Mouse (Mus musculus) lung, embryonic 14.5 days (tissue): ENCODE results near the gene Cdcp2. TPM values are rescaled to one million over a fixed set of nuclear protein-coding genes. Genes with fewer than 3 reads are reported as not detected.

Experiments
- ATAC-seq: fragments of 200-750 bp; cut with Nextera tagmentation; 2 replicates; pipeline ENCODE4 v1.8.0; 2017; ENCODE audit warnings: mild to moderate bottlenecking, moderate TSS enrichment, moderate library complexity; ENCODE audit not compliant: insufficient read depth
- DNase-seq: peaks from one replicate; pipeline ENCODE4 v3.0.0-alpha.2; 2015
- H3K27ac ChIP-seq: fragments of 300-500 bp; sonication (generic); 2 replicates; pipeline ENCODE4 v1.5.1; 2014; ENCODE audit warnings: low read depth, mild to moderate bottlenecking, moderate library complexity
- H3K27me3 ChIP-seq: fragments of 300-500 bp; sonication (generic); 2 replicates; pipeline ENCODE4 v1.6.1; 2014; ENCODE audit warnings: low read length, control low read depth; ENCODE audit not compliant: insufficient read depth
- H3K36me3 ChIP-seq: fragments of 300-500 bp; sonication (generic); 2 replicates; pipeline ENCODE4 v1.6.1; 2014; ENCODE audit warnings: control low read depth; ENCODE audit not compliant: insufficient read depth
- H3K4me1 ChIP-seq: fragments of 300-500 bp; sonication (generic); 2 replicates; pipeline ENCODE4 v1.6.1; 2014; ENCODE audit warnings: antibody characterized with exemption, control low read depth; ENCODE audit not compliant: insufficient read depth
- H3K4me2 ChIP-seq: fragments of 300-500 bp; sonication (generic); 2 replicates; pipeline ENCODE4 v1.6.1; 2014; ENCODE audit warnings: mild to moderate bottlenecking
- H3K4me3 ChIP-seq: fragments of 300-500 bp; sonication (generic); 2 replicates; pipeline ENCODE4 v1.5.1; 2014; ENCODE audit warnings: low read depth, low read length
- H3K9ac ChIP-seq: fragments of 300-500 bp; sonication (generic); 2 replicates; pipeline ENCODE4 v1.6.1; 2014
- H3K9me3 ChIP-seq: fragments of 300-500 bp; sonication (generic); 2 replicates; pipeline ENCODE4 v1.6.1; 2016; ENCODE audit warnings: low read depth, low read length, control low read depth
- CTCF ChIP-seq: IDR thresholded peaks from 2 replicates; pipeline ENCODE4 v1.5.1; 2016; ENCODE audit warnings: antibody characterized with exemption, low read depth
- WGBS: fragments of 180-500 bp; shearing (Covaris S2); extraction: QIAGEN DNeasy Blood & Tissue Kit; methylation state at CpG from one replicate; pipeline ENCODE4 v1.1.7; 2014; 5-methylcytosine and 5-hydroxymethylcytosine counted together
- polyA plus RNA-seq: library from polyadenylated mRNA; unstranded; fragments of >200 nt; fragmentation: Nextera tagmentation; extraction: Ambion mirVana; gene quantifications from 2 replicates; pipeline ENCODE4 v1.2.1, GENCODE M21; 2014

Gene Cdcp2
- polyA plus RNA-seq, 1 experiment from 2014 or later = not detected

DNA sequence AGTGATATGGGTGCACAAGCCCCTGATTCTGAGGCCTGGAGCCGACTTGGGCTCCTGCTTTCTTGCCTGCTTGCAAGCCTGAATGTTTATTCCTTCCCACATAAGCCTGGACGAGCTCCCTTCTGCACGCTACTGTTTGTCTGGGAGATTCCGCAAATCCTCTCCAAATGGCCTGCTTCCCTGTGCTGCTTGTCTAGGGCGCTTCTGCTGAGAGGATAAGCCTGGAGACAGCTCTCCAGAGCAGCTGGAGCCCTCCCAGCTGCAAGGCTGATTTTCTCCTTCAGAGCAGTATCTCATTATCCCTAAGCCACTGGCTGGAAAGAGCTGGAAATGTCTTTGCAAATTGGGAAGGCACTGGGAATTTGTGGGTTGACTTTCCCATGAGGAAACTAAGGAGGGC lies 21.2 kb upstream of the Cdcp2 start:
- Histone ChIP-seq H3K9me3 (no peaks in the 10 kb centered on the region), H3K27ac (no peak overlapping the region), H3K4me1 (no peaks in the 10 kb centered on the region), H3K27me3 (no peaks in the 10 kb centered on the region), H3K4me3 (no peak overlapping the region), H3K36me3 (no peaks in the 10 kb centered on the region), H3K9ac (no peak overlapping the region), H3K4me2 (no peak overlapping the region)
- DNase-seq (no peak), ATAC-seq (no peak)
- TF ChIP-seq CTCF = no peak
- 48% methylated on average over 5 of the region's 5 CpGs for WGBS

DNA sequence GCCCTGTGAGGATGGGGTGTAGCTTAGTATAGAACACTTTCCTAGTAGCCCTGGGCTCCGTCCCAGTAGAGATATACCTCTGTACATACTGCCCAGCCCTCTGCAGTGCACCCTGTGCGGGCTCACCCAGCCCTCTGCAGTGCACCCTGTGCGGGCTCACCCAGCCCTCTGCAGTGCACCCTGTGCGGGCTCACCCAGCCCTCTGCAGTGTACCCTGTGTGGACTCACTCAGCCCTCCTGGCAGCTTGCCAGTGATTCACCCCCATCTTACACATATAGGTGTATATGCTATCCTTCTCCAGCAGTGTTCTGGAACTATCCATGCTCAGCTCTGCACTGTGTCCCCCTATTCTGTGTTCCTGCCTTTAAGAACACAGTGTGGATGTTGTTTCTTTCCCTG lies 17.8 kb upstream of the Cdcp2 start:
- H3K9ac ChIP-seq = no peak overlapping the region
- no peak overlapping the region for H3K4me3 ChIP-seq
- H3K9me3 ChIP-seq = no peaks in the 10 kb centered on the region
- H3K4me2 ChIP-seq = no peak overlapping the region
- no peaks in the 10 kb centered on the region for H3K36me3 ChIP-seq
- no peak for ATAC-seq
- no peaks in the 10 kb centered on the region for H3K27me3 ChIP-seq
- DNase-seq = no peak
- H3K27ac ChIP-seq = no peak overlapping the region
- 73% methylated on average over 4 of the region's 4 CpGs for WGBS
- no peaks in the 10 kb centered on the region for H3K4me1 ChIP-seq
- no peak for TF ChIP-seq CTCF

DNA sequence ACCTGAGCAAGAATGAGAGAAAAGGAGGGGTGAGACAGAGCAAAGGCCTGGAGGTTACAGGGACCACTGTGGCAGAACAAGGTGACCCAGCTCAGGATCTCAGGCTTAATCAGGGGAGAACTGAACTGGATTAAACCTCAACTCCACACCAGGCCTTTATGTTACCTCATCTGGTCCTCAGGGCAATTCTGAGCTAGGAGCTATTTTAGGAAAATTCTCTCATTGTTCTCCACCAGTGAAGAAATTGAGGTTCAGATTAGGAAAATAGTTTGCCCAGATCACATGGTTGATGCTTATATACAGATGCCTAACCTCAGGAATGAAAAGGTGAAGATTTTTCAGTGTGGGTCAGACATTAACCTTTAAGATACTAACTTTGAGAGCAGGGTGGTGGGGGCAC lies 17.0 kb upstream of the Cdcp2 start:
- Histone ChIP-seq H3K4me1 (no peaks in the 10 kb centered on the region), H3K36me3 (no peaks in the 10 kb centered on the region), H3K27ac (no peak overlapping the region), H3K4me2 (no peak overlapping the region), H3K9ac (no peak overlapping the region), H3K27me3 (no peaks in the 10 kb centered on the region), H3K4me3 (no peak overlapping the region), H3K9me3 (no peaks in the 10 kb centered on the region)
- ATAC-seq = no peak
- no peak for TF ChIP-seq CTCF
- no peak for DNase-seq

DNA sequence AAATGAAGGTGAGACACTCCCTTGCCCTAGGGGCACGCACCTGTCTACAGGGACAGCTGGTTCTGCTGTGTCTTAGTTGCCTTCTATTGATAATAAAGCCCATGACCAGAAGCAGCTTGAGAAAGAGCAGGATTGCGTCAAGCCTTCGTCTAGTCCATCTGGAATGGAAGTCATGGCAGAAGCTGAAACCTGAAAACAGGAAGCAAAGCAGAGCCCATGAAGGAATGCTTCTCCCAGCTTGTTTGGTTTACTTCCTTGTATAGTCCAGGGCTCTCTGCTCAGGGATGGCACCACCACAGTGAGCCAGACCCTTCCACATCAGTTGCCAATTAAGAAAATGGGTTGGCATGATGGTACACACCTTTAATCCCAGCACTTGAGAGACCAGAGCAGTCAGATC lies 14.5 kb upstream of the Cdcp2 start:
- Histone ChIP-seq H3K4me3 (no peak overlapping the region), H3K9me3 (no peaks in the 10 kb centered on the region), H3K9ac (no peak overlapping the region), H3K4me2 (no peak overlapping the region), H3K27me3 (no peaks in the 10 kb centered on the region), H3K27ac (no peak overlapping the region), H3K4me1 (no peaks in the 10 kb centered on the region), H3K36me3 (no peaks in the 10 kb centered on the region)
- no peak for DNase-seq
- ATAC-seq = no peak
- TF ChIP-seq CTCF = no peak
- 79% methylated on average over 3 of the region's 3 CpGs for WGBS

DNA sequence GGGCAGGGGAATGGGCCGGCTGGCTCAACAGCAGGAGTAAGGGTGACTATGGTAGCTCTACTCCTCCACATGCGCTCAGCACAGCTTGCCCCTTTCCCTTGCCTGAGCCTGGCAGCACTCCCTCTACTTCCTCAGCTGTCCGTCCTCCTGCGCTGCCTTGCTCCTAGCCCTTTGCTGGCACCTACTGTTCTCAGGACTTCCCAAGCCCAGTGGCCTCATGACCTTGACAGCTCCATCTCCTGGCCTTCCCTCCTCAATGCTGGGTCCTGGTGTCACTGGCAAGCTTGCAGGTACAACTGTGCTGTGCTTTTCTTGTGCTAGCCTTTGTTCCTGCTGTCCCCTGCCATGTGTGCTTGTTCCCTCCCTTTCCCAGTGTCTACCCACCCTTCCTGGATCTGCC lies 13.6 kb upstream of the Cdcp2 start:
- no peak for ATAC-seq

DNA sequence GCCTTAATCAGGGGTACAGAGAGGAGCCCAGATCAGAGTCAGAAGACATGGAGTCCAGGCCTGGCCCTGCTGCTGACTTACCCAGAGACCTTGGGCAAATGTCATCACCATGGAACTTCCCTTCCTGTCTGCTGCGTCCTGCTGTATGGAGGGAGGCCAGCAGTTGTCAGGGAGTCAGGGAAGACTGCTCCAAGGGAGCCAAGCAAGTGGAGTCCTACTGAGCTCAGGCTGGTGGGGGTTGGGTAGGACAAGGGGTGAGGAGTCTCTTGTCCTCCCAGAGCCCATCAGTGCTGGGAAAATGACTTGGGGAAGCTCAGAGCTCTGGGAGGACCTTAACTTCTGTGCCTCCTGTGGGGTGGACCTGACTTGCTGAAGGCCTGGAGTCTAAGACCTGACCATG lies 12.3 kb upstream of the Cdcp2 start:
- Histone ChIP-seq H3K4me3 (no peak overlapping the region), H3K9me3 (no peaks in the 10 kb centered on the region), H3K4me2 (no peak overlapping the region), H3K27ac (no peak overlapping the region), H3K4me1 (no peaks in the 10 kb centered on the region), H3K9ac (no peak overlapping the region), H3K36me3 (no peaks in the 10 kb centered on the region), H3K27me3 (no peaks in the 10 kb centered on the region)
- ATAC-seq (no peak), DNase-seq (no peak)
- TF ChIP-seq CTCF = no peak
- WGBS = 24% methylated on average over 1 of the region's 1 CpGs

More for the DNA sequence above, 13.6 kb upstream of the Cdcp2 start:
- Histone ChIP-seq H3K4me2 (no peak overlapping the region), H3K4me3 (no peak overlapping the region), H3K36me3 (no peaks in the 10 kb centered on the region), H3K9me3 (no peaks in the 10 kb centered on the region), H3K27me3 (no peaks in the 10 kb centered on the region), H3K27ac (no peak overlapping the region), H3K4me1 (no peaks in the 10 kb centered on the region), H3K9ac (no peak overlapping the region)
- TF ChIP-seq CTCF = no peak
- no peak for DNase-seq
- WGBS = 68% methylated on average over 4 of the region's 4 CpGs

DNA sequence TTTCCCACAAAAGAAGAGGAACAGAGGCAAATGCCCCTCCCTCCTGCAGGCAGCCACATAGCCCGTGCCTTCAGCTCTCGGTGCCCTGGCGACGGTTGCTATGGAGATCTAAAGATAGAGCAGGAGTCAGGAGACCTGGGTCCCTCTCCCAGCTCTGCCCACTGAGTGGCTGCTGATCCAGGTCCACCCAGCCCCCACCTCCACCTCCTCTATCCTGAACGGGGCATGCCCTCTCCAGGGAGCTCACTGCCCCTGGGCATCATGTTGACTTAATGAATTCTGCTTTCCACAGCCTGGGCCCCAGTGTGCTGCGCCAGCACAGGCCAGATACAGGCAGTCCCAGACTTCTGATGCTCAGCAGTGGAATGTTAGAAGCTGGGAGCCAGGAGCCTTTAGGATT lies 11.8 kb upstream of the Cdcp2 start:
- Histone ChIP-seq H3K27ac (no peak overlapping the region), H3K27me3 (no peaks in the 10 kb centered on the region), H3K4me1 (no peaks in the 10 kb centered on the region), H3K4me2 (no peak overlapping the region), H3K36me3 (no peaks in the 10 kb centered on the region), H3K4me3 (no peak overlapping the region), H3K9me3 (no peaks in the 10 kb centered on the region), H3K9ac (no peak overlapping the region)
- no peak for TF ChIP-seq CTCF
- peak; percentile 34 for DNase-seq
- peak; percentile 56; the same call in 1 of the 2 replicates for ATAC-seq
- 23% methylated on average over 6 of the region's 6 CpGs for WGBS

DNA sequence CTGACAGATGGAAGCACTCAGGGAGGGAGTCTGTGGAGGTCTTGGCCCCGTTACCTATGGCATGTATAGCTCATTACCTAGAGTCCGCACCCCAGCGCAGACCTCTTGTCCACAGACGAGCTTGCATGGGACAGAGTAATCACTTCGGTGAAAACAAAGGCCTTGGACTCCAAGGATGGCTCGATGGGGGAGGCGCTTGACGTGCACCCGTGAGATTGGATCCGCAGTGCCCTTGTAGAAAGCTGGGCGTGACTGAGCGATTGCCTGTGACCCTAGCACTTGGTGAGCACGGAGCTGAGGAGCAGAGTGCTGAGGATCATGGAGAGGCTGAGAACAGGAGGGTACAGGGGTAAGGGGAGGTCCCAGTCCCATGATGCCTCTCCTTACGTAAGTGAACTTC lies 5.0 kb upstream of the Cdcp2 start:
- Histone ChIP-seq H3K27me3 (no peaks in the 10 kb centered on the region), H3K9me3 (no peaks in the 10 kb centered on the region), H3K27ac (no peak overlapping the region), H3K4me1 (no peaks in the 10 kb centered on the region), H3K4me3 (no peak overlapping the region), H3K36me3 (no peaks in the 10 kb centered on the region), H3K9ac (no peak overlapping the region), H3K4me2 (no peak overlapping the region)
- TF ChIP-seq CTCF = no peak
- DNase-seq = no peak
- ATAC-seq = no peak
- 77% methylated on average over 14 of the region's 14 CpGs for WGBS
